Mouse (Mus musculus) hindbrain, embryonic 16.5 days (tissue): ENCODE data around the gene Cdk2. TPM values are rescaled to one million over a fixed set of nuclear protein-coding genes. Genes with fewer than 3 reads are reported as not detected.
"Not testable (repeated sequence)": the region's sequence is repeated elsewhere in the genome, so short reads cannot be mapped to it uniquely, and the experiment has no call there.

Experiments
- ATAC-seq: fragments of 200-750 bp; cut with Nextera tagmentation; 2 replicates; pipeline ENCODE4 v1.8.0; 2017; ENCODE audit warnings: moderate TSS enrichment, moderate library complexity
- H3K27ac ChIP-seq: fragments of 300-500 bp; sonication (generic); 2 replicates; pipeline ENCODE4 v1.5.1; 2014; ENCODE audit warnings: low read depth, mild to moderate bottlenecking, control low read depth, low read length, moderate library complexity
- H3K27me3 ChIP-seq: fragments of 300-500 bp; sonication (generic); replicated peaks from 2 replicates; pipeline ENCODE4 v1.6.1; 2014; ENCODE audit warnings: low read length; ENCODE audit not compliant: control insufficient read depth, insufficient read depth
- H3K36me3 ChIP-seq: fragments of 300-500 bp; sonication (generic); 2 replicates; pipeline ENCODE4 v1.6.1; 2014; ENCODE audit warnings: mild to moderate bottlenecking, low read length, moderate library complexity, mixed read lengths; ENCODE audit not compliant: control insufficient read depth, insufficient read depth
- H3K4me1 ChIP-seq: fragments of 300-500 bp; sonication (generic); 2 replicates; pipeline ENCODE4 v1.6.1; 2014; ENCODE audit warnings: low read depth, low read length; ENCODE audit not compliant: control insufficient read depth, insufficient read depth
- H3K4me2 ChIP-seq: fragments of 300-500 bp; sonication (generic); 2 replicates; pipeline ENCODE4 v1.6.1; 2014; ENCODE audit warnings: mild to moderate bottlenecking, low read length, control low read depth, moderate library complexity
- H3K4me3 ChIP-seq: fragments of 300-500 bp; sonication (generic); 2 replicates; pipeline ENCODE4 v1.5.1; 2014; ENCODE audit warnings: mild to moderate bottlenecking, low read length, control low read depth, moderate library complexity
- H3K9ac ChIP-seq: fragments of 300-500 bp; sonication (generic); 2 replicates; pipeline ENCODE4 v1.6.1; 2014; ENCODE audit warnings: low read depth, mild to moderate bottlenecking, control low read depth, low read length, moderate library complexity
- H3K9me3 ChIP-seq: fragments of 300-500 bp; sonication (generic); 2 replicates; pipeline ENCODE4 v1.6.1; 2014; ENCODE audit warnings: mild to moderate bottlenecking, low read length, moderate library complexity; ENCODE audit not compliant: control insufficient read depth
- WGBS: fragments of 180-500 bp; shearing (Covaris S2); extraction: QIAGEN DNeasy Blood & Tissue Kit; methylation state at CpG from one replicate; pipeline ENCODE4 v1.1.7; 2014; 5-methylcytosine and 5-hydroxymethylcytosine counted together
- polyA plus RNA-seq: library from polyadenylated mRNA; unstranded; fragments of >200 nt; fragmentation: Nextera tagmentation; extraction: Ambion mirVana; gene quantifications from 2 replicates; pipeline ENCODE4 v1.2.1, GENCODE M21; 2015

Gene Cdk2
- polyA plus RNA-seq, 1 experiment from 2014 or later = 18.3 TPM

- Histone ChIP-seq H3K27ac (peak overlapping the region; percentile 66), H3K36me3 (no peaks in the 10 kb centered on the region), H3K4me3 (peak overlapping the region; percentile 70), H3K4me1 (peaks cover 21% of the 10 kb centered on the region), H3K9me3 (no peaks in the 10 kb centered on the region), H3K27me3 (peaks cover 5% of the 10 kb centered on the region; the same call in 1 of the 2 replicates), H3K4me2 (peak overlapping the region; percentile 95), H3K9ac (peak overlapping the region; percentile 83)
- ATAC-seq = peak; percentile 21
- WGBS = 0% methylated on average over 30 of the region's 37 CpGs
Observed at GRCm38 (mm10) chr10:128743791-128744191, 39.0 kb upstream of the Cdk2 start.

- no peak for ATAC-seq
- Histone ChIP-seq H3K9ac (peak overlapping the region; percentile 83), H3K36me3 (no peaks in the 10 kb centered on the region), H3K4me2 (peak overlapping the region; percentile 95), H3K4me1 (peaks cover 21% of the 10 kb centered on the region), H3K9me3 (no peaks in the 10 kb centered on the region), H3K27me3 (peaks cover 5% of the 10 kb centered on the region; the same call in 1 of the 2 replicates), H3K4me3 (peak overlapping the region; percentile 70), H3K27ac (no peak overlapping the region)
- 9% methylated on average over 7 of the region's 7 CpGs for WGBS
Observed at GRCm38 (mm10) chr10:128743235-128743634, 38.4 kb upstream of the Cdk2 start.

GRCm38 (mm10) chr10:128742616-128743015, 37.8 kb upstream of the Cdk2 start:
- Histone ChIP-seq H3K27me3 (peaks cover 5% of the 10 kb centered on the region; the same call in 1 of the 2 replicates), H3K9ac (no peak overlapping the region), H3K4me2 (peak overlapping the region; percentile 95; the same call in 1 of the 2 replicates), H3K36me3 (no peaks in the 10 kb centered on the region), H3K4me3 (no peak overlapping the region), H3K9me3 (no peaks in the 10 kb centered on the region), H3K4me1 (peaks cover 21% of the 10 kb centered on the region), H3K27ac (no peak overlapping the region)
- WGBS = 42% methylated on average over 4 of the region's 4 CpGs
- ATAC-seq = no peak

- H3K9ac ChIP-seq = no peak overlapping the region
- no peak overlapping the region for H3K27ac ChIP-seq
- no peak overlapping the region for H3K4me3 ChIP-seq
- no peaks in the 10 kb centered on the region for H3K9me3 ChIP-seq
- no peaks in the 10 kb centered on the region for H3K36me3 ChIP-seq
- ATAC-seq = no peak
- 63% methylated on average over 2 of the region's 2 CpGs for WGBS
- no peak overlapping the region for H3K4me2 ChIP-seq
- peaks cover 5% of the 10 kb centered on the region; the same call in 1 of the 2 replicates for H3K27me3 ChIP-seq
- H3K4me1 ChIP-seq = peaks cover 17% of the 10 kb centered on the region
Observed at GRCm38 (mm10) chr10:128740296-128740695, 35.5 kb upstream of the Cdk2 start.

GRCm38 (mm10) chr10:128737435-128737834, 32.6 kb upstream of the Cdk2 start:
- H3K27ac ChIP-seq = no peak overlapping the region
- peak overlapping the region; percentile 14; the same call in 1 of the 2 replicates for H3K4me3 ChIP-seq
- no peaks in the 10 kb centered on the region for H3K9me3 ChIP-seq
- H3K9ac ChIP-seq = peak overlapping the region; percentile 31; the same call in 1 of the 2 replicates
- no peaks in the 10 kb centered on the region for H3K4me1 ChIP-seq
- no peaks in the 10 kb centered on the region for H3K36me3 ChIP-seq
- 7% methylated on average over 15 of the region's 15 CpGs for WGBS
- ATAC-seq = peak; percentile 30; the same call in 1 of the 2 replicates
- peak overlapping the region; percentile 36 for H3K4me2 ChIP-seq
- H3K27me3 ChIP-seq = peaks cover under 1% of the 10 kb centered on the region; the same call in 1 of the 2 replicates

- H3K9me3 ChIP-seq = no peaks in the 10 kb centered on the region
- no peaks in the 10 kb centered on the region for H3K36me3 ChIP-seq
- no peaks in the 10 kb centered on the region for H3K4me1 ChIP-seq
- no peak overlapping the region for H3K4me2 ChIP-seq
- no peaks in the 10 kb centered on the region for H3K27me3 ChIP-seq
- no peak for ATAC-seq
- H3K4me3 ChIP-seq = no peak overlapping the region
- H3K9ac ChIP-seq = no peak overlapping the region
- H3K27ac ChIP-seq = no peak overlapping the region
Observed at GRCm38 (mm10) chr10:128731992-128732391, 27.2 kb upstream of the Cdk2 start.

GRCm38 (mm10) chr10:128731002-128731433, 26.2 kb upstream of the Cdk2 start:
- no peaks in the 10 kb centered on the region for H3K27me3 ChIP-seq
- no peak overlapping the region for H3K4me3 ChIP-seq
- H3K4me2 ChIP-seq = no peak overlapping the region
- H3K4me1 ChIP-seq = no peaks in the 10 kb centered on the region
- H3K9ac ChIP-seq = no peak overlapping the region
- no peak overlapping the region for H3K27ac ChIP-seq
- WGBS = 13% methylated on average over 10 of the region's 10 CpGs
- H3K36me3 ChIP-seq = no peaks in the 10 kb centered on the region
- peak; percentile 34; the same call in 1 of the 2 replicates for ATAC-seq
- no peaks in the 10 kb centered on the region for H3K9me3 ChIP-seq

- ATAC-seq = no peak
- Histone ChIP-seq H3K27ac (no peak overlapping the region), H3K4me3 (no peak overlapping the region), H3K4me2 (no peak overlapping the region), H3K4me1 (no peaks in the 10 kb centered on the region), H3K9ac (no peak overlapping the region), H3K9me3 (no peaks in the 10 kb centered on the region), H3K27me3 (no peaks in the 10 kb centered on the region), H3K36me3 (no peaks in the 10 kb centered on the region)
- 86% methylated on average over 5 of the region's 5 CpGs for WGBS
Observed at GRCm38 (mm10) chr10:128728059-128728458, 23.2 kb upstream of the Cdk2 start.

- not testable (repeated sequence) for H3K4me2 ChIP-seq, ATAC-seq, H3K27me3 ChIP-seq, H3K27ac ChIP-seq, H3K36me3 ChIP-seq, H3K4me3 ChIP-seq, H3K9ac ChIP-seq, H3K4me1 ChIP-seq, H3K9me3 ChIP-seq
- 76% methylated on average over 3 of the region's 4 CpGs for WGBS
Observed at GRCm38 (mm10) chr10:128725466-128725865, 20.6 kb upstream of the Cdk2 start.
